Mouse (Mus musculus) cerebellum, adult 2 months (tissue): ENCODE measurements around the gene Pnpla2. TPM values are rescaled to one million over a fixed set of nuclear protein-coding genes. Genes with fewer than 3 reads are reported as not detected.

Experiments
- DNase-seq, 2 experiments: peaks; one replicate each; pipeline ENCODE4 v3.0.0; 2021
- H3K27ac ChIP-seq: fragments of 200-500 bp; 2 replicates; pipeline ENCODE4 v1.5.1; 2012; ENCODE audit warnings: low read length, control low read depth, inconsistent platforms; ENCODE audit not compliant: insufficient read depth
- H3K27me3 ChIP-seq: fragments of 200-500 bp; 2 replicates; pipeline ENCODE4 v1.6.1; 2012; ENCODE audit warnings: inconsistent platforms, mild to moderate bottlenecking, low read length, moderate library complexity; ENCODE audit not compliant: control insufficient read depth, insufficient read depth
- H3K4me1 ChIP-seq: fragments of 200-500 bp; 2 replicates; pipeline ENCODE4 v1.6.1; 2011; ENCODE audit warnings: low read length; ENCODE audit not compliant: control insufficient read depth, insufficient read depth
- H3K4me3 ChIP-seq: fragments of 200-500 bp; replicated peaks from 2 replicates; pipeline ENCODE3; 2011; ENCODE audit warnings: mild to moderate bottlenecking, low read depth, low read length, control low read depth; ENCODE audit not compliant: insufficient read depth
- CTCF ChIP-seq: fragments of 200-500 bp; IDR thresholded peaks from 2 replicates; pipeline ENCODE4 v1.5.1; 2011; ENCODE audit warnings: low read depth, mild to moderate bottlenecking, control low read depth, low read length, moderate library complexity, borderline replicate concordance; ENCODE audit not compliant: insufficient read depth
- POLR2A ChIP-seq: fragments of 200-500 bp; IDR thresholded peaks from 2 replicates; pipeline ENCODE4 v1.6.1; 2011; ENCODE audit warnings: low read length, control low read depth, borderline replicate concordance; ENCODE audit not compliant: insufficient read depth
- WGBS: fragments of 180-500 bp; shearing (Covaris S2); methylation state at CpG from one replicate; pipeline ENCODE4 v1.1.7; 2018; 5-methylcytosine and 5-hydroxymethylcytosine counted together
- polyA plus RNA-seq: library from polyadenylated mRNA; depleted of rRNA; stranded (reverse); fragments of >200 nt; gene quantifications from 2 replicates; pipeline ENCODE4 v1.2.3, GENCODE M21; 2012

Pnpla2 gene
- polyA plus RNA-seq, 1 experiment = 46.8 TPM

DNA sequence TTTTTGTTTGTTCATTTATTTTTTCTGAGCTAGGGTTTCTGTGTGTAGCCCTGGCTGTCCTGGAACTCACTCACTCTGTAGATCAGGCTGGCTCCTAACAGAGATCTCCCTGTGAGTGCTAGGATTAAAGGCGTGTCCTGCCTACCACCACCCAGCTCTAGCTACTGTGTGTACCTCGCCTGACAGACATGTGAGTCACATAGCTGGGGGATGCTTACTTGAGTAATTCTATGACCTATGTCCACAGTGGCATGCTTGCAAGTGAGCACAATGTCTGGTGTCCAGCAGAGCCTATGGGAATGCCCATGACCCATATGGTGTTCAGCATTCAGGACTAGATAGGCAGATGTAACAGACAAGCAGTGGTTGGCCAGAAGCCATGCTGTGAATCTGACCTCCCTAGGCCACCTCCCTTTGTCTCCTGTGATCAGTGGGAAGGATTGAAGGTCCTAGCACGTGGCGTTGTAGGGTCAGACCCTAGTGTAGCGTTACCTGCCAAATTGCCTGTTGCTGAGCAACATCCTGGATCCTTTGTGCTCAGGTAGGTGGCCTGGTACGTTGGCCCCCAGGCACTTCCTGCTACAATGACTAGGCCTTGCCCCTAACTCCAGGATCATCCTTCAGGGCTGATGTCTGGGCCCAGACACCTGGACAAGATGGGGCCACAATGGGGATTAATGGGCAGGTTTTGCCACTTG, 38.7 kb upstream of the Pnpla2 start:
- no peak for TF ChIP-seq POLR2A
- no peak for TF ChIP-seq CTCF
- Histone ChIP-seq H3K4me1 (0 out of 2 replicates have a peak, but pooled peaks cover 4% of the 10 kb centered on the region), H3K27ac (no peak overlapping the region), H3K27me3 (no peaks in the 10 kb centered on the region), H3K4me3 (no peak overlapping the region)
- DNase-seq = peak in 1 of 2 experiments; percentile 23
- WGBS = 70% methylated on average over 6 of the region's 6 CpGs

DNA sequence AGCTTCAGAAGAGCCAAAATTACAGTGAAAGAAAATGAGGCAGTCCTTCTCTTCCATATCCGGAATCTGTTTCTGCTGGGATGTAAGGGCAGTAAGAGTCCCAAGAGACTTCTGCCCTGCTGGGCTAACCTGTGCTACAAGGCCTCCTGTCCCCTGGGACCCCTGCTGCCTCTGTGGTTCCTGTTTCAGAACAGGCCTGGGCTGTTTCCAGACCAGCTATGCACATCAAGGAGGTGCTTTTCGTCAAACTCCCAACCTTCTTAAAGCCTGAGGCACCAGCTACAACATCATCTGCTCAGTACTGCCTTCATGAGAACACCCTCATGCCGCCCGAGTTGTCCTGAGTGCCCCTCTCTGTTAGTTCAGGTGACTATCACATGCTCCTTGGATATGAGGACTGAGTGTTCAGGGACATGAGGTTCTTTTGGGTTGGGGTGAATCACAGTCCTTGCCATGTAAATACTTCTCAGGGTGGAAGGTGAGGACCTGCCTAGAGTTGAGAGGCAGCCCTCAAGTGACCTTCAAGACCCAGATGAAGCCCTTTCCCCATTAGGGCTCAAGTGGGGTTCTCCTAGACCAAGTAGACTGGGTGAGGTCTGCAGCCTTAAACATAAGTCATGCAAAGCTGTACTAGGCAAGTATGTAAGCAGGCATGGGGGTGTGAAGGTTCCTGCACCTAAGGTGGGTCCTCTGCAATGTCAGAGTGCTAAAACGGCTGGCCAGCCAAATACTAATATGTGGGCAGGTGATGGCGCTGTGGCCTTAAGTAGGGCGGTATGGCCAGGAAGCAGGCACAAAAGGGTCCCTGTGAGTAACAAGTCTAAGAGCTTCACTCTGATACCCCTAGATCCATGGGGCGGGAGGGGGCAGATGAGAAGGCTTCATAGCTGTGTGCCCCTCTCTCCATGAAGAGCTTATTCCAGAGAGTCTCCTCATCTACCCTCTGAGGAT, 37.0 kb upstream of the Pnpla2 start:
- WGBS = 79% methylated on average over 8 of the region's 8 CpGs

GRCm38 (mm10) chr7:141418970-141419369, 36.0 kb upstream of the Pnpla2 start:
- TF ChIP-seq POLR2A = no peak
- no peak for TF ChIP-seq CTCF
- 45% methylated on average over 7 of the region's 7 CpGs for WGBS
- Histone ChIP-seq H3K4me3 (no peak overlapping the region), H3K27ac (no peak overlapping the region), H3K27me3 (no peaks in the 10 kb centered on the region), H3K4me1 (0 out of 2 replicates have a peak, but pooled peaks cover 4% of the 10 kb centered on the region)
- DNase-seq = no peak

More for the DNA sequence above, 37.0 kb upstream of the Pnpla2 start:
- Histone ChIP-seq H3K4me3 (no peak overlapping the region), H3K27ac (no peak overlapping the region), H3K4me1 (0 out of 2 replicates have a peak, but pooled peaks cover 4% of the 10 kb centered on the region), H3K27me3 (no peaks in the 10 kb centered on the region)
- no peak for DNase-seq
- peak; percentile 41; the same call in 1 of the 2 replicates for TF ChIP-seq CTCF
- TF ChIP-seq POLR2A = no peak

GRCm38 (mm10) chr7:141420030-141420702, 34.8 kb upstream of the Pnpla2 start:
- Histone ChIP-seq H3K4me1 (0 out of 2 replicates have a peak, but pooled peaks cover 4% of the 10 kb centered on the region), H3K4me3 (no peak overlapping the region), H3K27me3 (no peaks in the 10 kb centered on the region), H3K27ac (no peak overlapping the region)
- 87% methylated on average over 9 of the region's 9 CpGs for WGBS
- TF ChIP-seq POLR2A = no peak
- TF ChIP-seq CTCF = no peak
- no peak for DNase-seq

GRCm38 (mm10) chr7:141423811-141424210, 31.2 kb upstream of the Pnpla2 start:
- Histone ChIP-seq H3K27me3 (no peaks in the 10 kb centered on the region), H3K4me1 (peaks cover 8% of the 10 kb centered on the region; the same call in 1 of the 2 replicates), H3K27ac (no peak overlapping the region), H3K4me3 (no peak overlapping the region)
- no peak for DNase-seq
- 76% methylated on average over 4 of the region's 4 CpGs for WGBS
- no peak for TF ChIP-seq CTCF
- no peak for TF ChIP-seq POLR2A

- peak in 1 of 2 experiments; percentile 11 for DNase-seq
- 82% methylated on average over 12 of the region's 12 CpGs for WGBS
- TF ChIP-seq CTCF (no peak), POLR2A (no peak)
- no peak overlapping the region for H3K27ac ChIP-seq
- peaks cover 29% of the 10 kb centered on the region for H3K4me1 ChIP-seq
- H3K4me3 ChIP-seq = no peak overlapping the region
- no peaks in the 10 kb centered on the region for H3K27me3 ChIP-seq
Observed at GRCm38 (mm10) chr7:141426948-141427730, 27.9 kb upstream of the Pnpla2 start.
